ENCODE assay signal across 13 mouse cellular contexts in the genomic region with DNA sequence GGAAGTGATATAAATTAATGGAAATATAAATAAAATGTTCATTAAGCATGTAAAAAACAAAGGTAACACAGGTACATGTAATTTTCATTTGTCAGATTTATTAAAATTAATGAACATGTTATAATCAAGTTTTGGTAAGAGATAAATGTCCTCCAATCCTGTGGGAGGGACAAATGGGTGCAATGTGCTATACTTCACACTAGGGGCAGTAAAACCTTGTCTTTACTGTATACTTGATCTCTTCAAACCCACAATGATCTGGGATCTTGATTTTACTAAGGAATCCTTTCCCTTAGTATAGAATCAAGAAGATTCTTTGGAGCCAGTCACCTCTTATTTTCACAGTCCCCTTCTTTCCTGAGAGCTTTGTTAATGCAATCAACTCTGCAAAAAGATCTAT.
DNase-seq lines count a peak whose midpoint lies in the region; ATAC-seq and TF ChIP-seq lines count a peak whose summit lies in the region.
"Had no signal": no experiment of that assay in that cellular context is flagged by ENCODE, and none has a peak within 500 bp of the region (broad histone marks: within the 10 kb centered on the region; RNA-seq: fewer than 3 reads in every experiment).

No protein-coding gene starts in this region.

- TF ChIP-seq POLR2A in heart, adult 2 months (IDR thresholded peaks at IDR 0.05; ENCODE audit: insufficient read depth, low read depth, low read length): no peak

- H3K27me3 ChIP-seq in heart, adult 2 months (ENCODE audit: control insufficient read depth, insufficient read depth, low read length): no peaks in the 10 kb centered on the region
- H3K27me3 ChIP-seq in lung, embryonic 14.5 days (ENCODE audit: insufficient read depth, low read length): no peaks in the 10 kb centered on the region
- H3K27me3 ChIP-seq: hindbrain, embryonic 13.5 days; liver, embryonic 15.5 days had no signal

- no peak overlapping the region for H3K9ac ChIP-seq in heart, adult 2 months (ENCODE audit: low read depth, low read length)
- no peak overlapping the region for H3K9ac ChIP-seq in lung, embryonic 14.5 days
- H3K9ac ChIP-seq: hindbrain, embryonic 13.5 days; liver, embryonic 15.5 days had no signal

- no peak for TF ChIP-seq EP300 in heart, adult 2 months (IDR thresholded peaks at IDR 0.05; ENCODE audit: insufficient read depth, low read depth, low read length)

- H3K36me3 ChIP-seq in heart, adult 2 months (ENCODE audit: control insufficient read depth, insufficient read depth, low read length): no peaks in the 10 kb centered on the region
- H3K36me3 ChIP-seq in lung, embryonic 14.5 days (ENCODE audit: insufficient read depth): no peaks in the 10 kb centered on the region
- H3K36me3 ChIP-seq: heart, embryonic 10.5 days; hindbrain, embryonic 13.5 days; liver, embryonic 15.5 days had no signal

- H3K4me3 ChIP-seq in heart, adult 2 months: no peak overlapping the region
- H3K4me3 ChIP-seq in lung, embryonic 14.5 days (ENCODE audit: low read depth, low read length): no peak overlapping the region
- H3K4me3 ChIP-seq: heart, embryonic 10.5 days; hindbrain, embryonic 13.5 days; liver, embryonic 15.5 days had no signal

- H3K27ac ChIP-seq in heart, adult 2 months: no peak overlapping the region
- no peak overlapping the region for H3K27ac ChIP-seq in lung, embryonic 14.5 days (ENCODE audit: low read depth)
- H3K27ac ChIP-seq: heart, embryonic 10.5 days; hindbrain, embryonic 13.5 days; liver, embryonic 15.5 days had no signal

- ATAC-seq in lung, embryonic 14.5 days (ENCODE audit: insufficient read depth): no peak
- peak; percentile 46; the same call in 1 of the 2 replicates for ATAC-seq in megakaryocyte progenitor cell, adult 5-6 weeks (replicated peaks; ENCODE audit: poor library complexity)

- H3K9me3 ChIP-seq in lung, embryonic 14.5 days (ENCODE audit: low read depth, low read length): no peaks in the 10 kb centered on the region
- H3K9me3 ChIP-seq: heart, embryonic 10.5 days; hindbrain, embryonic 13.5 days; liver, embryonic 15.5 days had no signal

- H3K4me2 ChIP-seq in lung, embryonic 14.5 days: no peak overlapping the region
- H3K4me2 ChIP-seq: hindbrain, embryonic 13.5 days; liver, embryonic 15.5 days had no signal

- no peaks in the 10 kb centered on the region for H3K4me1 ChIP-seq in heart, adult 2 months (ENCODE audit: control insufficient read depth, insufficient read depth, low read length)
- H3K4me1 ChIP-seq in lung, embryonic 14.5 days (ENCODE audit: insufficient read depth): no peaks in the 10 kb centered on the region
- H3K4me1 ChIP-seq: heart, embryonic 10.5 days; hindbrain, embryonic 13.5 days; liver, embryonic 15.5 days had no signal

- TF ChIP-seq CTCF in heart, adult 2 months (IDR thresholded peaks at IDR 0.05): peak; percentile 51
- TF ChIP-seq CTCF in lung, embryonic 14.5 days (IDR thresholded peaks at IDR 0.05; ENCODE audit: low read depth): peak; percentile 56

- no peaks in the 10 kb centered on the region for H3K79me2 ChIP-seq in heart, adult 2 months (replicated peaks; ENCODE audit: control insufficient read depth, insufficient read depth, low read length)

- no peak for DNase-seq in heart, adult 2 months
- no peak for DNase-seq in heart, postnatal 10 days
- peak; percentile 59 for DNase-seq in lung, embryonic 14.5 days
- DNase-seq in lung, postnatal 36 days: no peak
- DNase-seq in MEL-GATA-1-ER (ENCODE audit: extremely low read depth, low read depth): peak; percentile 8
- no peak for DNase-seq in thymus, postnatal 0 days (ENCODE audit: low spot score)
- DNase-seq in right cerebral cortex, postnatal 4 days: no peak
- DNase-seq: cerebellum, adult 9-10 months; thymus, postnatal 25 days had no signal

- intact Hi-C loops in heart, adult 2 months (cut with DNase I): no loop called here
- intact Hi-C loops in heart, postnatal 10 days (cut with DNase I): no loop called here

Comparison
In these comparisons a context has a peak if more than half of its experiments do, and no peak if none do; other contexts are left out.
1. DNase-seq: peak in lung, embryonic 14.5 days (single experiment) and MEL-GATA-1-ER (single experiment); none in heart, adult 2 months (0 of 2), heart, postnatal 10 days (0 of 2), lung, postnatal 36 days (single experiment), thymus, postnatal 0 days (single experiment) and right cerebral cortex, postnatal 4 days (single experiment).